Mouse (Mus musculus) CH12.LX (cell line): ENCODE results near the gene Coq2. TPM values are rescaled to one million over a fixed set of nuclear protein-coding genes. Genes with fewer than 3 reads are reported as not detected.

ENCODE experiments used
- DNase-seq: peaks from one replicate; pipeline ENCODE4 v3.0.0-alpha.2; 2013; ENCODE audit errors: extremely low read depth
- H3K27ac ChIP-seq: 2 replicates; pipeline ENCODE4 v1.5.1; 2012; ENCODE audit warnings: low read depth, mild to moderate bottlenecking, control low read depth, moderate library complexity; ENCODE audit not compliant: insufficient read depth
- H3K27me3 ChIP-seq: replicated peaks from 2 replicates; pipeline ENCODE3; 2012; ENCODE audit warnings: inconsistent platforms
- H3K36me3 ChIP-seq, 2 experiments: replicated peaks in 1 of 2; 2 replicates each; pipeline versions ENCODE3 to v1.6.1; 2012; ENCODE audit warnings: inconsistent platforms in 1 of 2, low read length in 1 of 2, mild to moderate bottlenecking in 1 of 2, mixed read lengths in 1 of 2, moderate library complexity in 1 of 2; ENCODE audit not compliant: control insufficient read depth in 1 of 2, insufficient read depth in 1 of 2
- H3K4me1 ChIP-seq, 2 experiments: 2 replicates each; pipeline ENCODE4 v1.6.1; 2012; ENCODE audit warnings: inconsistent platforms in 1 of 2, moderate library complexity in 1 of 2; ENCODE audit not compliant: insufficient read depth in 2 of 2, control insufficient read depth in 1 of 2
- H3K4me2 ChIP-seq: 2 replicates; pipeline ENCODE4 v1.6.1; 2012; ENCODE audit warnings: low read depth, mild to moderate bottlenecking, control low read depth; ENCODE audit not compliant: poor library complexity, insufficient read depth, severe bottlenecking
- H3K4me3 ChIP-seq, 3 experiments: fragments of 150-350 bp in 1 of 3; sonication (generic) in 1 of 3; replicated peaks in 1 of 3; 2 replicates each; pipeline versions ENCODE3 to v1.5.1; 2011 to 2012; ENCODE audit warnings: low read depth in 2 of 3, low read length in 2 of 3, mild to moderate bottlenecking in 2 of 3, moderate library complexity in 2 of 3, control low read depth in 1 of 3, improper control_type of control experiment in 1 of 3, inconsistent platforms in 1 of 3, mixed read lengths in 1 of 3; ENCODE audit not compliant: poor library complexity in 1 of 3
- H3K79me2 ChIP-seq: replicated peaks from 2 replicates; pipeline ENCODE4 v1.6.1; 2012; ENCODE audit warnings: mild to moderate bottlenecking, moderate library complexity; ENCODE audit not compliant: control insufficient read depth, poor library complexity, insufficient read depth, severe bottlenecking; ENCODE audit errors: extremely low read depth
- H3K9ac ChIP-seq: 2 replicates; pipeline ENCODE4 v1.6.1; 2012; ENCODE audit warnings: low read depth, mild to moderate bottlenecking, control low read depth, moderate library complexity; ENCODE audit not compliant: insufficient read depth
- H3K9me3 ChIP-seq: replicated peaks from 2 replicates; pipeline ENCODE3; 2012; ENCODE audit warnings: low read length, inconsistent platforms, mixed read lengths
- CHD1 ChIP-seq: IDR thresholded peaks from 2 replicates; pipeline ENCODE4 v1.6.1; 2012; ENCODE audit warnings: low read depth, low read length, improper control_type of control experiment, inconsistent platforms
- CHD2 ChIP-seq: IDR thresholded peaks from 2 replicates; pipeline ENCODE4 v1.6.1; 2011; ENCODE audit warnings: low read length, improper control_type of control experiment
- CTCF ChIP-seq, 2 experiments: IDR thresholded peaks in 1 of 2; conservative IDR thresholded peaks in 1 of 2; 2 replicates each; pipeline ENCODE4 v1.5.1; 2011 to 2012; ENCODE audit warnings: low read depth in 2 of 2, low read length in 2 of 2, improper control_type of control experiment in 1 of 2, inconsistent platforms in 1 of 2, mild to moderate bottlenecking in 1 of 2, moderate library complexity in 1 of 2
- E2F4 ChIP-seq: IDR thresholded peaks from 2 replicates; pipeline ENCODE4 v1.6.1; 2011; ENCODE audit warnings: low read depth, low read length, improper control_type of control experiment; ENCODE audit not compliant: insufficient replicate concordance
- ELF1 ChIP-seq: IDR thresholded peaks from 2 replicates; pipeline ENCODE4 v1.6.1; 2014; ENCODE audit warnings: low read depth, mild to moderate bottlenecking, inconsistent platforms, low read length, improper control_type of control experiment
- ETS1 ChIP-seq: conservative IDR thresholded peaks from 2 replicates; pipeline ENCODE4 v1.6.1; 2012; ENCODE audit warnings: low read depth, mild to moderate bottlenecking, inconsistent platforms, low read length, improper control_type of control experiment, moderate library complexity
- GABPA ChIP-seq: IDR thresholded peaks from 2 replicates; pipeline ENCODE4 v1.6.1; 2012; ENCODE audit warnings: low read depth, low read length, improper control_type of control experiment, inconsistent platforms; ENCODE audit not compliant: insufficient replicate concordance
- IRF4 ChIP-seq: IDR thresholded peaks from 2 replicates; pipeline ENCODE4 v1.6.1; 2014; ENCODE audit warnings: low read depth, mild to moderate bottlenecking, inconsistent platforms, low read length, improper control_type of control experiment
- JUN ChIP-seq: IDR thresholded peaks from 2 replicates; pipeline ENCODE4 v1.6.1; 2011; ENCODE audit warnings: low read depth, mild to moderate bottlenecking, low read length, improper control_type of control experiment, moderate library complexity; ENCODE audit not compliant: insufficient read depth
- KAT2A ChIP-seq: IDR thresholded peaks from 2 replicates; pipeline ENCODE4 v1.6.1; 2012; ENCODE audit warnings: low read length, improper control_type of control experiment, inconsistent platforms; ENCODE audit not compliant: insufficient replicate concordance
- MAZ ChIP-seq: IDR thresholded peaks from 2 replicates; pipeline ENCODE4 v1.6.1; 2012; ENCODE audit warnings: low read depth, mild to moderate bottlenecking, inconsistent platforms, low read length, improper control_type of control experiment, moderate library complexity
- MEF2A ChIP-seq: IDR thresholded peaks from 2 replicates; pipeline ENCODE4 v1.6.1; 2014; ENCODE audit warnings: low read depth, mild to moderate bottlenecking, inconsistent platforms, low read length, improper control_type of control experiment, borderline replicate concordance
- MXI1 ChIP-seq: IDR thresholded peaks from 2 replicates; pipeline ENCODE4 v1.6.1; 2011; ENCODE audit warnings: mild to moderate bottlenecking, low read depth, low read length, improper control_type of control experiment
- MYC ChIP-seq: IDR thresholded peaks from 2 replicates; pipeline ENCODE4 v1.6.1; 2011; ENCODE audit warnings: low read depth, mild to moderate bottlenecking, improper control_type of control experiment, low read length
- NELFE ChIP-seq: IDR thresholded peaks from 2 replicates; pipeline ENCODE4 v1.6.1; 2011; ENCODE audit warnings: low read depth, low read length, improper control_type of control experiment
- NRF1 ChIP-seq: IDR thresholded peaks from 2 replicates; pipeline ENCODE4 v1.6.1; 2014; ENCODE audit warnings: low read depth, mild to moderate bottlenecking, inconsistent platforms, low read length, improper control_type of control experiment, moderate library complexity
- POLR2AphosphoS2 ChIP-seq: IDR thresholded peaks from 2 replicates; pipeline ENCODE4 v1.6.1; 2011; ENCODE audit warnings: low read depth, low read length, improper control_type of control experiment
- RAD21 ChIP-seq: IDR thresholded peaks from 2 replicates; pipeline ENCODE4 v1.6.1; 2011; ENCODE audit warnings: low read depth, mild to moderate bottlenecking, low read length, improper control_type of control experiment, moderate library complexity
- SMC3 ChIP-seq: IDR thresholded peaks from 2 replicates; pipeline ENCODE4 v1.6.1; 2011; ENCODE audit warnings: low read depth, low read length, improper control_type of control experiment
- TCF12 ChIP-seq: IDR thresholded peaks from 2 replicates; pipeline ENCODE4 v1.6.1; 2014; ENCODE audit warnings: low read depth, mild to moderate bottlenecking, inconsistent platforms, low read length, improper control_type of control experiment
- USF1 ChIP-seq: IDR thresholded peaks from 2 replicates; pipeline ENCODE4 v1.6.1; 2014; ENCODE audit warnings: low read depth, mild to moderate bottlenecking, inconsistent platforms, low read length, improper control_type of control experiment
- USF2 ChIP-seq: conservative IDR thresholded peaks from 2 replicates; pipeline ENCODE4 v1.6.1; 2011; ENCODE audit warnings: low read depth, low read length, improper control_type of control experiment
- ZKSCAN1 ChIP-seq: IDR thresholded peaks from 2 replicates; pipeline ENCODE4 v1.6.1; 2012; ENCODE audit warnings: low read depth, inconsistent platforms, low read length, improper control_type of control experiment, borderline replicate concordance
- ZMIZ1 ChIP-seq: IDR thresholded peaks from 2 replicates; pipeline ENCODE4 v1.6.1; 2012; ENCODE audit warnings: low read depth, mild to moderate bottlenecking, inconsistent platforms, low read length, improper control_type of control experiment
- dilution Hi-C: fragments of 300-500 bp; cut with MboI; formaldehyde crosslinking; loops from 2 replicates; pipeline ENCODE4 v1.14.3; 2020; ENCODE audit warnings: low sequenced_read_pairs; ENCODE audit not compliant: extremely low pct_unique_long_range_greater_than_20kb, extremely low pct_ligation_motif_present
- in situ Hi-C: fragments of 300-500 bp; cut with MboI; formaldehyde crosslinking; loops from 3 replicates; pipeline ENCODE4 v1.14.3; 2019; ENCODE audit warnings: low sequenced_read_pairs, low pct_ligation_motif_present, low pct_unique_long_range_greater_than_20kb, mixed read lengths
- polyA plus RNA-seq: library from polyadenylated mRNA; unstranded; fragments of >175 nt; gene quantifications from 2 replicates; pipeline ENCODE4 v1.2.1, GENCODE M21; 2012; ENCODE audit warnings: low read depth; ENCODE audit not compliant: insufficient read length
- total RNA-seq, 2 experiments: library from RNA; depleted of rRNA; stranded (reverse); fragments of 300-350 nt in 1 of 2; fragments of >200 nt in 1 of 2; gene quantifications; 2 replicates each; pipeline ENCODE4 v1.2.3; 2012 to 2014

Gene Coq2
- total and polyA plus RNA-seq, 3 experiments: 49.1 to 56.5 (median 50.1) TPM

DNA sequence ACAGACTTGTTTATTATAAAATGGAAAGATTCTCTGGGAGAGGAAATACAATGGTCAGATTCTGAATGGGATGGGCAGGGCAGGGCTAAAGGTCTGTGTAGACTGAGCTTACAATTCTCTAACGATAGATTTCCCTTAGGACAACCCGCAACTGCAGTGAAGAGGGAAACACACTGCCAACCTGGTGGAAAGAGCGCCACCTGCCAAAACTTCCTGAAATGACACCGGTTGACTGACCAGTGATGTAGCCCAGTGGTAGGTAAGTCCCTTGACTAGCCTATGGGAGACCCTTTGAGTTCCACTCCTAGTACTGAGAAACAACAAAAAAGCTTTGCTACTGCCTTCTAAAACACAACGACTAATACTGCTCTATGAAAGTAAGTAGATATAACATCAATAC is 3.5 kb downstream of the Coq2 start:
- Histone ChIP-seq H3K36me3 (peaks cover 14 to 44% of the 10 kb centered on the region in 2 experiments), H3K27me3 (no peaks in the 10 kb centered on the region), H3K9ac (no peak overlapping the region), H3K4me2 (no peak overlapping the region), H3K9me3 (no peaks in the 10 kb centered on the region), H3K79me2 (peaks cover 34% of the 10 kb centered on the region), H3K4me3 (no peak overlapping the region), H3K27ac (no peak overlapping the region), H3K4me1 (peaks cover 10 to 59% of the 10 kb centered on the region in 2 experiments)
- DNase-seq: peak; percentile 61
- dilution Hi-C loops (no loop called here), in situ Hi-C loops (no loop called here)
- TF ChIP-seq ZKSCAN1 (no peak), MYC (no peak), ELF1 (peak; percentile 66), USF2 (no peak), TCF12 (no peak), ZMIZ1 (no peak), RAD21 (peak; percentile 49), CTCF (conservative IDR thresholded peaks at IDR 0.05 in 1 of 2, IDR thresholded peaks at IDR 0.05 in 1 of 2; ENCODE audit: low read depth in 2 of 2, low read length in 2 of 2) (peak; percentile 76), SMC3 (peak; percentile 55)

DNA sequence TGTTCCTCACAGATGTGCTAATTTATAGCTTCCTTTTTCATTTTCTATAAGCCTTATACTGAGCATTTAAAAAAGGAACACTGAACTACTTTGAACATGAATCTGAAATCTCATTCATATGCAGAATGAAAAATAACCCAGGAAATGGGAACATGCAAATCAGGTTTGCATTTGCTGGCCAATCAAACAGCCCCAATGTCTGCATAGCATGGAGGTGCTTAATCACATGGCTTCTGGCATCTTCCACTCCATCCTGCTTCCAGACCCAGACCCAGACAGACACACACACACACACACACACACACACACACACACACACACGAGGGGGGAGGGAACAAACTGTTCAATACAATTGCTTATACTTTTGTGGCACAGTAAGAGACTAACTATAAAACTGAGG is 8.0 kb downstream of the Coq2 start:
- H3K9me3 ChIP-seq: peaks cover 3% of the 10 kb centered on the region
- no peak overlapping the region for H3K9ac ChIP-seq
- peaks cover 18% of the 10 kb centered on the region for H3K79me2 ChIP-seq
- in situ Hi-C loops (no loop called here), dilution Hi-C loops (no loop called here)
- peaks cover 29 to 76% of the 10 kb centered on the region in 2 experiments for H3K36me3 ChIP-seq
- H3K4me2 ChIP-seq: no peak overlapping the region
- no peaks in the 10 kb centered on the region for H3K27me3 ChIP-seq
- DNase-seq: no peak
- H3K4me3 ChIP-seq: no peak overlapping the region
- peaks cover 18 to 73% of the 10 kb centered on the region in 2 experiments for H3K4me1 ChIP-seq
- H3K27ac ChIP-seq: no peak overlapping the region
- TF ChIP-seq MEF2A: no peak
- no peak for TF ChIP-seq KAT2A
- TF ChIP-seq USF1: no peak
- TF ChIP-seq MXI1: no peak
- TF ChIP-seq CHD2: no peak
- no peak for TF ChIP-seq NELFE
- TF ChIP-seq JUN: no peak
- no peak for TF ChIP-seq MAZ
- no peak for TF ChIP-seq POLR2AphosphoS2
- no peak for TF ChIP-seq ELF1
- TF ChIP-seq GABPA: no peak
- TF ChIP-seq CHD1: no peak
- no peak for TF ChIP-seq ETS1
- no peak for TF ChIP-seq NRF1
- TF ChIP-seq IRF4: no peak
- no peak for TF ChIP-seq ZMIZ1
- TF ChIP-seq RAD21: no peak
- TF ChIP-seq ZKSCAN1: no peak
- no peak for TF ChIP-seq E2F4
